Mouse (Mus musculus): Measurements from ENCODE around the gene Pcmtd2. TPM values are rescaled to one million over a fixed set of nuclear protein-coding genes. Genes with fewer than 3 reads are reported as not detected.

Pcmtd2 gene
- 48.2 TPM for total RNA-seq (2023)

GRCm38 (mm10) chr2:181837372-181838292 lies at the start of gene Pcmtd2:
TSS of gene Pcmtd2 (plus strand) at chr2:181837854.

GRCm38 (mm10) chr2:181863791-181864535 lies 26.3 kb downstream of the Pcmtd2 start, which contains the start of gene Polr3k:
TSS of gene Polr3k (plus strand) at chr2:181864337.

Other genes starting within 250 kb of the Pcmtd2 start
- 60.9 TPM for gene Prpf6, start 246.0 kb upstream of the Pcmtd2 start, total RNA-seq (2023)
- 62.2 TPM for gene Zfp512b, start 245.1 kb upstream of the Pcmtd2 start, total RNA-seq (2023)
- gene Samd10, start 238.6 kb upstream of the Pcmtd2 start, total RNA-seq (2023), result 10.6 TPM
- not detected for gene Gm29797, start 180.8 kb upstream of the Pcmtd2 start, total RNA-seq (2023)
- not detected for gene Sox18, start 166.2 kb upstream of the Pcmtd2 start, total RNA-seq (2023)
- 20.5 TPM for gene Tcea2, start 157.5 kb upstream of the Pcmtd2 start, total RNA-seq (2023)
- 90.7 TPM for gene Rgs19, start 143.9 kb upstream of the Pcmtd2 start, total RNA-seq (2023)
- gene Lkaaear1, start 139.4 kb upstream of the Pcmtd2 start, total RNA-seq (2023), result not detected
- 0.62 TPM for gene Oprl1, start 122.8 kb upstream of the Pcmtd2 start, total RNA-seq (2023)
- gene Myt1, start 74.5 kb upstream of the Pcmtd2 start, total RNA-seq (2023), result not detected
- 12.3 TPM for gene Polr3k, start 26.5 kb downstream of the Pcmtd2 start, total RNA-seq (2023)
- gene Gm14496, start 153.3 kb downstream of the Pcmtd2 start, total RNA-seq (2023), result not detected

Data from CD4-positive naive resting alpha-beta T cell, adult 76 days (primary cell).